Mouse (Mus musculus) heart, postnatal 4 days (tissue): ENCODE results near the gene Usp21. TPM values are rescaled to one million over a fixed set of nuclear protein-coding genes. Genes with fewer than 3 reads are reported as not detected.

Source experiments
- DNase-seq: peaks from one replicate; pipeline ENCODE4 v3.0.0; 2021
- total RNA-seq, 2 experiments: library from RNA; stranded (reverse); gene quantifications; 2 replicates each; pipeline ENCODE4 v1.2.3; 2021

The Usp21 gene
- total RNA-seq, 2 experiments from 2014 or later, result 23.2 to 23.7 TPM

DNA sequence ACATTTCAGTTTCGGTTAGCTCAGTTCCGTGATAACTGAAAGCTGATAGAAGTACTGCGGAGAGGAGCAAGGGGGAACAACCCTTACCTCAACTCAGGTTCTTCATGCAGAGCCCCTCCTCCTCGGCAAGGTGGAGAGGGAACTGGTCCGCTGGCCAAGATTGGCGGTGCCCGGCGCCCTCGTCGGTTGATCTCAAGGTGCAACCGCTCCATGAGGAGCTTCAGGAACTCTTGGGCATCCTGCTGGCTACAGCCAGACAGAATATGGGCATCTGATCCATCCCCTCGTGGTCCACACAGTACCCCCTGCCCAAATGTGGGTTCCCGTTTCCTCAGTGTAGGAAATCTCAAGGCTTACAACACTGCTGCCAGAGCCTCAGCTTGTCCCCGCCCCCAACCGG lies 3.3 kb downstream of the Usp21 start:
- no peak for DNase-seq

DNA sequence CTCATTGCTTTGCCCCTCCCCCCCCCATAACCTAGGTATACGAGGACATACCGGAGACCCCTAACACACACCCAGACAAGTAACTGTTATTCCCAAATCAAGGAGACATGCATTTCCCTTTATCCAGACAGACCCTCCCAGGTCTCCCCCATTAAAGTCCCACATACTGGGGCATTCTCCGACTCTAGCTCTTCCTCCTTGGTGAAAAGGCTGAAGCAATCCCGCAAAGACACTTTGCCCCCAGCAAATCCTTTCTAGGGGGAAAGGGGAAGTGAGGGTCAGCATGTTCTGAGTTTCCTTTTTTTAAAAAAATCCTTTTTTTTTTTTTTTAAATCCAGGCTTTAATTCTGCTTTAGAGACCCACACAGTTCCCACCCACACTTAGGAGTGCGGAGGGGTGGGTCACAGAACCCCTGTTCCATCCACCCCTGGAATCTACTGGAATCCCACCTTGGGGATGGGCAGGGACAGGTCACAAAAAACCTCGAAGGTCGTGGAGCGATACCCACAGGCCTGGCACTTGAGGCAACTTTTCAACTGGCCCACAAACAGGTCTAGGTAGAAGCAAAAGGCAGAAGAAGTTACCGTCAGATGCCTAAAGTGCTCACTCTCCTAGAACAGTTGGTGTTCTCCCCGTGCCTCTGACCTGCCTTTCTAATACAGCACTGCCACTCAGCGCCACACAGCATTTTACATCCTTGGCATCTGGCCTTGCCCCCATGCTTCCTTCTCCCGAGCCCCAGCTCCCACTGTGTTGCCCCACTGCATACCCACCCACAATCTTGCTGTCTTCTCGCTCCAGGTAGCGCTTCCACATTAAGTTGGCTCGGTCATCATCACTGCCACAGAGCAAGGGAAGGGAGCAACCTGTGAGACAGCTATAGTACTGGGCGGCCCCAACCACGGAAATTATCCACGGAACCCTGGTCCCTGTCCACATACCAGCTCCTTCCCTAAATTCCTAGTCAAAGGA lies 4.3 kb downstream of the Usp21 start:
- no peak for DNase-seq

DNA sequence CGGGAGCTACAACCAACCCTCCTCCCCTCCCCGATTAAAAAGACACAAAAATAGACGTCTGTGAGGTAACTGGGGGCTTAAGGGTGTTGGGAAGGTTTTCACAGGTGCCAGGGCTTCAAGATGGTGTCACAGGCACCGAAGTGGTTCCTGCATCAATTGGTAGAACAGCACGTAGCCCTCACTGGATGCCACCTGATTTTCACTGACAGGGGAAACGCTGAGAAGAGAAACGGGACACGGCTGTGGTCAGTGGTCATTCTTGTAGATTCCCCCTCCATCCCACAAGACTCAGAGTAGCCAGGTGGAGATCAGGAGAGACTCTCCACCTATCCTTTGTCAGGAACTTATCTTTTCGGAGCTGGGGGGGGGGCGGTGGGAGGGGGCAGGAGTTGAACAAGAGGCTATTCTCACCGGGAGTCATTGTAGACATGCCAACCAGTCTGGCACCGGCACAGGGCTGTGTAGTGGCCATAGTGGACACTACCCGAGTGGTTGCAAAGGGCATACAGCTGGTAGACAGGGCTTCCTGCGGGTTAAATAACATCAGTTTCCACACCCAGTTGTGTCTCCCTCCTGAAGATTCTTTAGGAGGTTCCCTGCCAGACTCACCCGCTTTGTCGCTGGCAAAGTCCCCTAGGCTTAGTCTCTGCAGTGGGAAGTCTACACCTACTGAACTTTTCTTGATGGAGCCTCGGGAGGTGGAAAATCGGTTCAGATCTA lies 5.5 kb downstream of the Usp21 start:
- no peak for DNase-seq

DNA sequence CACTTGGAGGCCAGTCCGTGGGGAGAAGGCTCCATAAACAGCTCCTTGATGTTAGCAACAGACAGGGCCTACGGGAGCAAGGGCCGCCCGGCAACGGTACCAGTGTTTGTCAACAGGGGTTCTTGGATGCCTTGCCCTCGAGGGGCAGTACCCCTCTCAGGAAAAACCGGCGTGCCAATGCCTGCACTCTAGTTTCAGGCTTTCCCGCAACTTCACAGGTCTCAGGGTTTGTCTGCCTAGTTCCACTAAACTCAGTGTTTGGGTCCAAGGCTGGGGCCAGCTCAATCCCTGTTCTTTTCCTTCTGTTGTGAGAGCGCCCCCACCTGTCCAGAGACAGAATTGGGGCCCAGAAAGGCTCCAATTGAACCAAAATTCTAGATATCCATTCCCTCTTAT lies 6.3 kb downstream of the Usp21 start:
- DNase-seq, result peak; percentile 89

DNA sequence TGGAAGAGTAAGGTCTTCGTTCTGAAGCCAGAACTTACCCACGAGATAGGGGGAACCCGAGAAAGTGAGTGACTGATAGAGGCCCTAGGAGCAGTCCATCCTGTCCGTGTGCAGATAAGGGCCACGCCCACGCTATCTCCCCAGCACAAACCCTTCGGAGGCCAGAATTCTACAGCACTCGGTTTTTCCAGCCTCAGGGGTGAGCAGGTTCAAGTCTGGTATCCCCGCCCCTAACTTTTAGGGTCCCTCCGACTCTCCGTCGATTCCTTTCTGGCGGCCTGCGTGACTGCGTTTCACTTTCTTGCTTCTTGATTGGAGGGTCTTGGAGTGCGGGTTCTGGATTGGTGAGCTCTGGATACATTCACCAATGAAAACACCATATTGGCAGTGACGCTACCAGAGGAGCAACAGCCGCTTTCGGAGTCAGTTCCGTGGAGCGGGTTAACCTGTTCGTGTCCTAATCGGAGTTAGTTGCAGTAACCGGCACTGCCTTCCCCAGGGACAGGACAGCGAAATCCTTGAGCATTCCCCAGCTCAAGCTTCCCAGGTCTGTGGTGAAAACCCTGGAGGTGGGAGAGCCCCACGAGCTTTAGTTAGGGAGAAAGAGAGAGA lies 6.8 kb downstream of the Usp21 start, which contains the start of gene Ppox:
Ppox (minus strand) TSS at position 271 of the 612 bp plus-strand sequence.
- peak; percentile 90 for DNase-seq

GRCm38 (mm10) chr1:171280250-171280915 lies 7.4 kb downstream of the Usp21 start:
- DNase-seq, result no peak

GRCm38 (mm10) chr1:171279721-171280120 lies 8.1 kb downstream of the Usp21 start:
- no peak for DNase-seq

DNA sequence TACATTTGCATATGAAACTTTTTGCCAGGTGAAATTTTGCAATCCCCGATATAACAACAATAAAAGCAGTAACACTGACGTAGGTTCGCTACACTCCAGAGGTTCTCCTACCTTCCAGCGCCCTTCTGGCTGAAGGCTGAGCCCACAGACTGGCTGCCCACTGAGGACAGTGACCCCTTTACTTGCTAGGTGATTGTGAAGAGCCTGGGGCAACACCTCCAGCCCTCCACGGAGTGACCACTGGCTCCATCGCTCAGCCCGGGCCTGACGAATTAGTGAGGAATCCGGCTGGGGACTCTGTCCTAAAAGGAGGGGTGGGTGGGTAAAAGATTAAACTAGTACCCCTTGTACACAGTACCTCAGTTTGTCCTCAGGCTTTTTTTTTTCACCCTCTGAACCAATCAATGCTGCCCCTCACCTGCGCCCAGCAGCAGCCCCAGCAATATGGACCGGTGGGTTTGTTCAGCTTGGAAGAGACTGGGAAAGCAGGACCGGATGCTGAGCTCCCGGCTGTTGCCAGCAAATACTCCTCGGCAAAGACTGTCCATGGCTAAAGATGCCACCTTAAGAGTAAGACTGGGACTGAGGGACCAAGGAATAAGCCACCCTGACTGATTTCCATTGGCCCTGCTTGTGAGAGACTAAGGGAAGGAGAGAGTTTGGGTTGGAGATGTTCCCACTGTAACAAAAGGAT lies 8.6 kb downstream of the Usp21 start:
- DNase-seq, result no peak

DNA sequence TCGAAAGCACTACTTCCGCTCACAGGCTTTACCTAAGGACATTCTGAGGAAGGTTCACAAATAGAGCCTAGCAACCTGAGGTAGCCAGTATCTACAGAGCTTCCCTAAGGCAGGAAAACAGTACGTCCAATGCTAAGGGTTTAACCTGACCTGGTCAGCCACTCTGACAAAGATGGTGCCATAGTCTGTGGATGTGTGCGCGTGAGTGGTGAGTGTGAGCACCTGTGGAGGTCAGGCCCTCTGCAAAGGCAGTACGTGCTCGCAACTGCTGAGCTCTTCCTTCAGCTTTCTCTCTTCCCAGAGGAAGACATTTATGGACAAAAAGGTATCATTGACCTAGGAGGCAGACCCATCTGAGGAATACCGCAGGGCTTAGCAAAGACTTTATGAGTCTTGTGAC lies 9.4 kb downstream of the Usp21 start:
- DNase-seq, result no peak

DNA sequence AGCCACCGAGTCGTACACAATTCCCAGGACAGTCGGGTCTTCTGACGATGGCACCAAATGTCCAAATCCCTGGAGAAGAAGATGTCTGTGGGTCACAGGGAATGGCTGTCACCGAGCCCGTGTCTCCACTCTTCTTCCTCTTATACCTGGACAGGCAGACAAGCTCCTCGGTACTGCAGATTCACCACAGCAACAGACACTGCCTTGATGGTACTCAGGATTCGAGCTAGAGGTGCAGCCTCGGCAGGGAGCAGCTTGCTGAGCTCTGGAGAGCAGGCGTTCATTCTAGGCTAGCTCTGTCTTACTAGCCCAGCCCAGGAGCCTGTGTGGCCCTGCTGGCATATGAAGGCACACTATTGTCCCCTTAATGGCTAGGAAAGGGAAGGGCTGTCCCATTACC lies 10.1 kb downstream of the Usp21 start:
- no peak for DNase-seq

DNA sequence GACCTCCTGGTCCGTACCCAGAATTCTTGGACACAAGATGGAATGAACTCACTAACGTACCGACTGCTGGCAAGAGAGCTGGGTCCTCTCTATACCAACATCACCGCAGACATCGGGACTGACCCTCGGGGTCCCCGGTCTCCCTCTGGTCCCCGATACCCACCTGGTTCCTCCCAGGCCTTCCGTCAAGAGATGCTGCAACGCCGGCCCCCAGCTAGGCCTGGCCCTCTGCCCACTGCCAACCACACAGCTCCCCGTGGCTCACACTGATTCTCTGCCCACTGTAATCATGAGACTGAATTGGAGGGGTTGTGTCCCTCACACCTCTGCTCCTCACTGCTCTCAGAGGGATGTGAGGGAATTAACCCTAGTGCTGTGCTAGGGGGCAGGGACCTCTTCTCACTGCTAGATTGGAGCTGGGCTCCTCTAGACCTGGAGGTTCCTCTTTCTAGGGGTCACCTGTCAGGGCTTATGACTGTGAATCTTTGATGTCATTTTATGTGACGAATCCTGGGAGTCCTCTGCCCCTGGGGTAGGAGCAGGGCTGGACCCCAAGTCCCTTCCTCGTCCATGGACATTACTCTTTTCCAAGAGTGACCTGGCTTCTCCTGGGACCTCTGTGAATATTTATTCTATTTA lies 11.6 kb downstream of the Usp21 start:
- no peak for DNase-seq

GRCm38 (mm10) chr1:171275144-171275734 lies 12.6 kb downstream of the Usp21 start:
- DNase-seq, result no peak

- DNase-seq, result no peak
Observed at GRCm38 (mm10) chr1:171274171-171274570, 13.6 kb downstream of the Usp21 start.

DNA sequence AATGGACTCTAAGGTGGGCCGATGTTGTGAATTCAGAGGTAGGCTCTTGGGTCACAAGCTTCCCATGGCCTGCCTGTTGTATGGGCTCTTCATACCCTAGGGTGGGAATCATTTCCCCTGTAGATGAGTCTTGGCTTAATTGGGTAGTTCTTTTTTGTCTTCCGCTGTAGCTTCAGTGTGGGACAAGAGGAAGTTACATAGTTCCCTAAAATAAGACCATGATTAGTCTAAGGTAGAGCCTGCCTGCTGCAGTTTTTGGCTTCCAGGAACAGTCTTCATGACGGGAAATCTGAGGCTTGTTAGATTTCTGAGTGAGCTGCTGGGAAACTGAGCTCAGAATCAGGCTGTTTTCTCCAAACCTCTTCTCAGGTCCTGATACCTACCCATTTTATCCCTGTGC lies 15.7 kb downstream of the Usp21 start:
- no peak for DNase-seq

DNA sequence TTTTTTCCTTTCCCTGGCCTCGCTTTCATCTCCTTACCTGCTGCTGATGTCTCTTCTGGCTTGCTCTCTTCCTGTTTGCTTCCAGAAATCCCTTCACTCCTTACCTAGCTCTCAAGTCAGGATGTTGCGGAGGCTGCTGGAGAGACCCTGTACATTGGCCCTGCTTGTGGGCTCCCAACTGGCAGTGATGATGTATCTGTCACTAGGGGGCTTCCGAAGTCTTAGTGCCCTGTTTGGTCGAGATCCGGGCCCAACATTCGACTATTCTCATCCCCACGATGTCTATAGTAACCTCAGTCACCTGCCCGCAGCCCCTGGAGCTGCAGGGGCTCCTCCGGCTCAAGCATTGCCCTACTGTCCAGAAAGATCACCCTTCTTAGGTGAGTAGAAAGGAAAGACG lies 16.2 kb downstream of the Usp21 start:
- no peak for DNase-seq

GRCm38 (mm10) chr1:171271196-171271595 lies 16.6 kb downstream of the Usp21 start:
- no peak for DNase-seq

DNA sequence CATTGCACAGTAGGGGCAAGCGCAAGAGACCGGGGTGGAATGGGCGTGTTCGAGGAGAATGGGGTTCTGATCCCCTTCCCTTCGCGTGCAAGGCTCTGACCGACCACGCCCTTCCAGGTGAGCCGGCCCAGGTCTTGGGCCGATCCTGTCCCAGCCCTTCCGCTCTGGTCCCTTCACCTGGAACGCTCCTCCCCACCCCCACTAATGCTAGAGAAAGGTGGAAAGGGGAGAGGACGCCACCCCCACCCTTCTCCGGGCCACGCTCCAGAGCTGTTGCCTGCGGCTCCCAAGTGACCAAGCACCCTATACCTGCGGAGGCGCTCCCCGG lies 17.3 kb downstream of the Usp21 start:
- no peak for DNase-seq

DNA sequence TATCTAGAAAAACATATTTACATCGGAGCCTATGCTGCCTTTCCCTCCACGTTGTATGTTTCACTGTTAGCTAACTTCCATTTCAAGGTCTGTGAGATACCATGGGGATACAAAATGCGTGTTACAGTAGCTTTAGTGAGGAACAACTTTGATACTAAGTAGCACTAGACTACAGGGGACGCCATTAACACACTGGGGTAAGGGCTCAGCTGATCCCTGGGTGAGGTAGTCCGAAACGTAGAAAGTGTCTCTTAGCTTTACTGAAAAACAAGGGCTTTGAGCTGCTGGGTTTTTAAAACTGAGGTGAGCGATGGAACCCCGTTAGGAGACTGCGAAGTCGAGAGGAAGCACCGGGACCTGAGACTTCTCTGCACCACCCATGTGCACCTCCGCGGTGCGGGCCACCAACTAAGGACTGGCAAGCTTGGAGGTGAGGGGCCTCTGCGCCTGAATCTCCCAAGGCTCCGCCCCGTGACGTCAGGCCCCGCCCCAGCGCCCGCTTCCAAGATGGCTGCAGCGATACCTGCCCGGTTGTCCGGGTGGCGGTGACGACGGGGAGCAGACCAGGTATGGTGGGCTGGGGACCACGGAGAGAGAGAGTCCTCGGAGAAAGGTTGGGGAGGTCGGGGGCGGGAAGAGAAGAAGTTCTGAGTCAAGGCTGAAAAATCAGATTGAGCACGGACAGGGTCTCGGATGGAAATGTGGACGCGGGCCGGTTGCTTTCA lies 17.8 kb downstream of the Usp21 start, which contains the start of gene B4galt3:
B4galt3 (plus strand) TSS at position 481 of the 725 bp plus-strand sequence.
- peak; percentile 98 for DNase-seq

DNA sequence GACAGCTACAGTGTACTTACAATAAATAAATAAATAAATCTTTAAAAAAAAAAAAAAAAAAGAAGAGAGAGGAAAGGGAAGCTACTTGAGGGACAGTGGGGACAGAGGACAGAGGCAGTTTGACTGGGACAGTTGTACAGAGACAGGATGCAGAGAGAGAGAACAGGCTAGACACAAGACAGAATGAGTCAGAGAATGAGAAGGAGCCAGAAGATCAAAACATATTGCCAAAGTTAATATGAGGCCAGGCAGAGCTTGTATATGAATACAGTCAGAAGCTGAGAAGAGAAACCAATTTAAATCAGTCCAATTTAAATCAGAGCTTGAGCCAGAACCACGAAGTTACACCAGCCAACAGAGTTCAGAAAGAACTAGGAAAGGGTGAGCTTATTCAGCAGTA lies 19.4 kb downstream of the Usp21 start:
- no peak for DNase-seq
